Mouse (Mus musculus) neural tube, embryonic 12.5 days (tissue): ENCODE data around the gene Pigq. TPM values are rescaled to one million over a fixed set of nuclear protein-coding genes. Genes with fewer than 3 reads are reported as not detected.

ENCODE experiments used
- ATAC-seq: fragments of 200-750 bp; cut with Nextera tagmentation; 2 replicates; pipeline ENCODE4 v1.8.0; 2017; ENCODE audit warnings: low read depth, mild to moderate bottlenecking, moderate TSS enrichment, moderate library complexity; ENCODE audit not compliant: low FRiP score
- H3K27ac ChIP-seq: fragments of 300-500 bp; sonication (generic); 2 replicates; pipeline ENCODE4 v1.5.1; 2016
- H3K27me3 ChIP-seq: fragments of 300-500 bp; sonication (generic); replicated peaks from 2 replicates; pipeline ENCODE4 v1.6.1; 2016; ENCODE audit warnings: mild to moderate bottlenecking
- H3K36me3 ChIP-seq: fragments of 300-500 bp; sonication (generic); 2 replicates; pipeline ENCODE4 v1.6.1; 2016; ENCODE audit warnings: mild to moderate bottlenecking
- H3K4me1 ChIP-seq: fragments of 300-500 bp; sonication (generic); 2 replicates; pipeline ENCODE4 v1.6.1; 2016
- H3K4me2 ChIP-seq: fragments of 300-500 bp; sonication (generic); replicated peaks from 2 replicates; pipeline ENCODE4 v1.6.1; 2016; ENCODE audit warnings: mild to moderate bottlenecking
- H3K4me3 ChIP-seq: fragments of 300-500 bp; sonication (generic); 2 replicates; pipeline ENCODE4 v1.5.1; 2016
- H3K9ac ChIP-seq: fragments of 300-500 bp; sonication (generic); 2 replicates; pipeline ENCODE4 v1.6.1; 2016; ENCODE audit warnings: mild to moderate bottlenecking
- H3K9me3 ChIP-seq: fragments of 300-500 bp; sonication (generic); 2 replicates; pipeline ENCODE4 v1.6.1; 2016; ENCODE audit warnings: mild to moderate bottlenecking
- WGBS: fragments of 180-500 bp; shearing (Covaris S2); methylation state at CpG from one replicate; pipeline ENCODE4 v1.1.7; 2016; 5-methylcytosine and 5-hydroxymethylcytosine counted together
- polyA plus RNA-seq: library from polyadenylated mRNA; unstranded; fragments of >200 nt; fragmentation: Nextera tagmentation; extraction: Ambion mirVana; gene quantifications from 2 replicates; pipeline ENCODE4 v1.2.1, GENCODE M21; 2016

Pigq gene
- polyA plus RNA-seq, 1 experiment from 2014 or later: 57.3 TPM

GRCm38 (mm10) chr17:25886806-25887205 is 57.9 kb downstream of the Pigq start:
- Histone ChIP-seq H3K4me2 (no peak overlapping the region), H3K9me3 (no peaks in the 10 kb centered on the region), H3K4me3 (no peak overlapping the region), H3K9ac (no peak overlapping the region), H3K27ac (no peak overlapping the region), H3K4me1 (peaks cover 3% of the 10 kb centered on the region), H3K36me3 (peaks cover 57% of the 10 kb centered on the region), H3K27me3 (no peaks in the 10 kb centered on the region)
- ATAC-seq: no peak

GRCm38 (mm10) chr17:25885636-25886035 is 59.1 kb downstream of the Pigq start:
- H3K9me3 ChIP-seq: no peaks in the 10 kb centered on the region
- no peak overlapping the region for H3K9ac ChIP-seq
- H3K27me3 ChIP-seq: no peaks in the 10 kb centered on the region
- ATAC-seq: no peak
- peaks cover 14% of the 10 kb centered on the region for H3K4me1 ChIP-seq
- 65% methylated on average over 4 of the region's 4 CpGs for WGBS
- peaks cover 58% of the 10 kb centered on the region for H3K36me3 ChIP-seq
- H3K4me3 ChIP-seq: no peak overlapping the region
- H3K4me2 ChIP-seq: no peak overlapping the region
- H3K27ac ChIP-seq: no peak overlapping the region

GRCm38 (mm10) chr17:25883824-25884223 is 60.9 kb downstream of the Pigq start:
- Histone ChIP-seq H3K9ac (no peak overlapping the region), H3K4me3 (no peak overlapping the region), H3K27me3 (no peaks in the 10 kb centered on the region), H3K9me3 (no peaks in the 10 kb centered on the region), H3K4me1 (peaks cover 23% of the 10 kb centered on the region), H3K36me3 (peaks cover 56% of the 10 kb centered on the region), H3K27ac (no peak overlapping the region), H3K4me2 (no peak overlapping the region)
- WGBS: 90% methylated on average over 3 of the region's 3 CpGs
- ATAC-seq: no peak

GRCm38 (mm10) chr17:25883268-25883667 is 61.5 kb downstream of the Pigq start:
- Histone ChIP-seq H3K4me1 (peaks cover 23% of the 10 kb centered on the region), H3K4me3 (no peak overlapping the region), H3K27me3 (no peaks in the 10 kb centered on the region), H3K27ac (no peak overlapping the region), H3K4me2 (no peak overlapping the region), H3K36me3 (peaks cover 58% of the 10 kb centered on the region), H3K9ac (peak overlapping the region; percentile 5; the same call in 1 of the 2 replicates), H3K9me3 (no peaks in the 10 kb centered on the region)
- ATAC-seq: no peak
- WGBS: 87% methylated on average over 8 of the region's 8 CpGs

GRCm38 (mm10) chr17:25882306-25882705 is 62.4 kb downstream of the Pigq start:
- H3K27me3 ChIP-seq: no peaks in the 10 kb centered on the region
- H3K9ac ChIP-seq: no peak overlapping the region
- H3K27ac ChIP-seq: no peak overlapping the region
- H3K36me3 ChIP-seq: peaks cover 57% of the 10 kb centered on the region
- WGBS: 38% methylated on average over 5 of the region's 5 CpGs
- ATAC-seq: no peak
- H3K4me2 ChIP-seq: no peak overlapping the region
- H3K9me3 ChIP-seq: no peaks in the 10 kb centered on the region
- H3K4me1 ChIP-seq: peaks cover 23% of the 10 kb centered on the region
- no peak overlapping the region for H3K4me3 ChIP-seq

- ATAC-seq: no peak
- H3K4me1 ChIP-seq: peaks cover 28% of the 10 kb centered on the region
Measured at GRCm38 (mm10) chr17:25881691-25882090, 63.0 kb downstream of the Pigq start.

GRCm38 (mm10) chr17:25880913-25881641 is 63.7 kb downstream of the Pigq start:
- 4% methylated on average over 5 of the region's 5 CpGs for WGBS
- Histone ChIP-seq H3K9me3 (no peaks in the 10 kb centered on the region), H3K4me3 (no peak overlapping the region), H3K27me3 (no peaks in the 10 kb centered on the region), H3K36me3 (peaks cover 55% of the 10 kb centered on the region), H3K9ac (no peak overlapping the region), H3K4me1 (peaks cover 35% of the 10 kb centered on the region), H3K4me2 (no peak overlapping the region), H3K27ac (no peak overlapping the region)
- no peak for ATAC-seq

More at GRCm38 (mm10) chr17:25881691-25882090, 63.0 kb downstream of the Pigq start:
- Histone ChIP-seq H3K9me3 (no peaks in the 10 kb centered on the region), H3K36me3 (peaks cover 55% of the 10 kb centered on the region), H3K9ac (no peak overlapping the region), H3K27ac (no peak overlapping the region), H3K4me2 (no peak overlapping the region), H3K27me3 (no peaks in the 10 kb centered on the region), H3K4me3 (no peak overlapping the region)
- 10% methylated on average over 4 of the region's 4 CpGs for WGBS

- H3K9ac ChIP-seq: no peak within 1 kb of the TSS
- H3K4me1 ChIP-seq: peaks cover 36% of the 10 kb centered on the region
- H3K9me3 ChIP-seq: no peaks in the 10 kb centered on the region
- peaks cover 55% of the 10 kb centered on the region for H3K36me3 ChIP-seq
- no peak within 1 kb of the TSS for H3K27ac ChIP-seq
- no peaks in the 10 kb centered on the region for H3K27me3 ChIP-seq
- ATAC-seq: no peak
- WGBS: 9% methylated on average over 5 of the region's 5 CpGs
- no peak within 1 kb of the TSS for H3K4me3 ChIP-seq
- H3K4me2 ChIP-seq: no peak within 1 kb of the TSS
Measured at GRCm38 (mm10) chr17:25880196-25880910, 64.4 kb downstream of the Pigq start, which contains the start of gene Wfikkn1. TSS of gene Wfikkn1 (minus strand) at chr17:25880858.

- H3K27ac ChIP-seq: no peak overlapping the region
- 58% methylated on average over 8 of the region's 8 CpGs for WGBS
- peaks cover 36% of the 10 kb centered on the region for H3K4me1 ChIP-seq
- no peak overlapping the region for H3K4me3 ChIP-seq
- no peak overlapping the region for H3K4me2 ChIP-seq
- ATAC-seq: no peak
- no peaks in the 10 kb centered on the region for H3K27me3 ChIP-seq
- H3K36me3 ChIP-seq: peaks cover 54% of the 10 kb centered on the region
- no peak overlapping the region for H3K9ac ChIP-seq
- no peaks in the 10 kb centered on the region for H3K9me3 ChIP-seq
Measured at GRCm38 (mm10) chr17:25879750-25880149, 65.0 kb downstream of the Pigq start.

GRCm38 (mm10) chr17:25879261-25879660 is 65.5 kb downstream of the Pigq start:
- no peak overlapping the region for H3K4me2 ChIP-seq
- peaks cover 36% of the 10 kb centered on the region for H3K4me1 ChIP-seq
- H3K4me3 ChIP-seq: no peak overlapping the region
- no peaks in the 10 kb centered on the region for H3K9me3 ChIP-seq
- H3K27me3 ChIP-seq: no peaks in the 10 kb centered on the region
- peaks cover 49% of the 10 kb centered on the region for H3K36me3 ChIP-seq
- no peak overlapping the region for H3K9ac ChIP-seq
- WGBS: 30% methylated on average over 4 of the region's 4 CpGs
- ATAC-seq: no peak
- H3K27ac ChIP-seq: no peak overlapping the region

- Histone ChIP-seq H3K27ac (no peak overlapping the region), H3K4me3 (no peak overlapping the region), H3K36me3 (peaks cover 43% of the 10 kb centered on the region), H3K27me3 (no peaks in the 10 kb centered on the region), H3K9ac (no peak overlapping the region), H3K9me3 (no peaks in the 10 kb centered on the region), H3K4me2 (no peak overlapping the region), H3K4me1 (peaks cover 36% of the 10 kb centered on the region)
- 86% methylated on average over 19 of the region's 19 CpGs for WGBS
- no peak for ATAC-seq
Measured at GRCm38 (mm10) chr17:25878611-25879180, 66.0 kb downstream of the Pigq start.

- H3K27ac ChIP-seq: no peak overlapping the region
- H3K9ac ChIP-seq: no peak overlapping the region
- H3K4me3 ChIP-seq: no peak overlapping the region
- 92% methylated on average over 32 of the region's 32 CpGs for WGBS
- H3K27me3 ChIP-seq: no peaks in the 10 kb centered on the region
- H3K9me3 ChIP-seq: no peaks in the 10 kb centered on the region
- H3K4me2 ChIP-seq: no peak overlapping the region
- ATAC-seq: no peak
- peaks cover 36% of the 10 kb centered on the region for H3K36me3 ChIP-seq
- H3K4me1 ChIP-seq: peaks cover 36% of the 10 kb centered on the region
Measured at GRCm38 (mm10) chr17:25877741-25878610, 66.8 kb downstream of the Pigq start.
